Mouse (Mus musculus) ES-Bruce4 (cell line): ENCODE measurements around the gene Slc1a7.

ENCODE experiments used
- CTCF ChIP-seq: IDR thresholded peaks from one replicate; pipeline ENCODE4 v1.8.1; 2011; ENCODE audit warnings: low read depth, low read length
- EP300 ChIP-seq: IDR thresholded peaks from 2 replicates; pipeline ENCODE4 v1.6.1; 2011; ENCODE audit warnings: low read depth, low read length; ENCODE audit not compliant: insufficient read depth
- POLR2A ChIP-seq: IDR thresholded peaks from one replicate; pipeline ENCODE4 v1.8.1; 2011; ENCODE audit warnings: low read length; ENCODE audit not compliant: insufficient read depth

GRCm38 (mm10) chr4:107921952-107922351, 46.2 kb upstream of the Slc1a7 start:
- TF ChIP-seq EP300 (no peak), POLR2A (no peak), CTCF (no peak)
